Mouse (Mus musculus) left cerebral cortex, postnatal 14 days (tissue): ENCODE results near the gene Ccr1. TPM values are rescaled to one million over a fixed set of nuclear protein-coding genes. Genes with fewer than 3 reads are reported as not detected.
"Not testable (repeated sequence)": the region's sequence is repeated elsewhere in the genome, so short reads cannot be mapped to it uniquely, and the experiment has no call there.

Experiments
- DNase-seq, 2 experiments: peaks; one replicate each; pipeline ENCODE4 v3.0.0; 2021 to 2022; ENCODE audit warnings: low spot score in 2 of 2, mixed read lengths in 1 of 2
- intact Hi-C: fragments of 180-260 bp; cut with DNase I; formaldehyde crosslinking; loops from one replicate; pipeline ENCODE4 v1.15.1; 2025
- total RNA-seq, 2 experiments: library from RNA; stranded (reverse); gene quantifications; 2 replicates each; pipeline ENCODE4 v1.2.3; 2021

Ccr1 gene
- total RNA-seq, 2 experiments from 2014 or later: 0.93 to 1.2 TPM

DNA sequence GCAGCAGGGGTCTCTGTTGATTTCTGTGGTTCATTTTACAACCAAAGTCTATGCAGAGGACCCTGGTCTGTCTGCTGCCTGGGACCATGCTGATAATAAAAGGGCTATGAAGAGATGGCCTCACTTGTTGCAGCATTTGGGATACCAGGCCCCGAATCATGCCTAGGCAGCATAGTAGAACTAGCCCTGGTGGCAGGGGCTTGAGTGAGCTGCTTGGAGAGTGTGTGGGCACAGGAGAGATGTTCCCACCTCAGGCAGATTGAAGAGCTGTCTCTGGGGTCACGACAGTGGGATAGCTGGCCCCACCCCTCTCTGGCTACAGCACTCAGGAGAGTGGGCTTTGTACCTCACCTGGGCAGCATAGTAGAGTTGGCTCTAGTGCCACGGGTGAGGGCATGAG lies 38.0 kb downstream of the Ccr1 start:
- no peak for DNase-seq
- intact Hi-C loops: no loop called here

DNA sequence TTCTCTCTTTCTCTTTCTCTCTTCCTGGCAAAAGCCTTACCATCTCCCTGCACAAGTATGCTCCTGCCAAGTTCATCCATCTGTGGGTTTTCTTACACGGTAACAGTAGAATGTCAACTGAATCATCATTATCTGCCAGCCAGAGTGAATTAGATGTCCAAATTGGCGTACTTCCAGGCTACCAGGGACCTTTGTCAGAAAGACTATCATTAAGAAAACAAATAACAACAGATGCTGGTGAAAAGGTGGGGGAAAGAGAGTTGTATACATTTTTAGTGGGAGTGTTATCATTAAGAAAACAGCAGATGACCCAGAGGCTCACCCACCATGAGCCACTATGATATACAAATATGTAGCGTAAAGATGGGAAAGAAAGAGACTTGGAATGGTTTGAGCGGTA lies 38.6 kb downstream of the Ccr1 start:
- intact Hi-C loops: no loop called here
- DNase-seq: peak in 1 of 2 experiments; percentile 9

DNA sequence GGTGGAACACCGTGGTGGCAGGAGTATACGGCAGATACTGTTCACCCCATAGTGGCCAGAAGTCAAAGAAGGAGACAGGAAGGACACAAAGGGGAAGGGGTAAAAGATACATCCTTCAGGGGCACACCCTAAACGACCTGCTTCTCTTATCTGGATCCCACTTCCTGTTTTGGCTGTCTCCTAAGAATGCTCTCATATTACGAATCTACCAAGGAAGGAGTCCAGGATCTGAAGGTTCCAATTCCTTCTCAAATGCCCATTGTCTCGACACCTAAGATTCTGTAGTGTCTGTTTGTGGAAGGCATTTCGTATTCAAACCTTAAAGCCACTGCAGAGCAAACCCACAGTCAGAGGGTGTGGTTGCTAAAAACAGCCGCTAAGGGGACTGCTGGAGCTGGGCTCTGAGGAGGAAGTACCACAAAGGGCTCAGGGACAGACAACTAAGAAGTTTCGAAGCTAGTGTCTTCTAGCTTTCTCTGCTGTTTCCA lies 39.7 kb downstream of the Ccr1 start:
- intact Hi-C loops: no loop called here
- peak; percentile 11 to 49 for DNase-seq

DNA sequence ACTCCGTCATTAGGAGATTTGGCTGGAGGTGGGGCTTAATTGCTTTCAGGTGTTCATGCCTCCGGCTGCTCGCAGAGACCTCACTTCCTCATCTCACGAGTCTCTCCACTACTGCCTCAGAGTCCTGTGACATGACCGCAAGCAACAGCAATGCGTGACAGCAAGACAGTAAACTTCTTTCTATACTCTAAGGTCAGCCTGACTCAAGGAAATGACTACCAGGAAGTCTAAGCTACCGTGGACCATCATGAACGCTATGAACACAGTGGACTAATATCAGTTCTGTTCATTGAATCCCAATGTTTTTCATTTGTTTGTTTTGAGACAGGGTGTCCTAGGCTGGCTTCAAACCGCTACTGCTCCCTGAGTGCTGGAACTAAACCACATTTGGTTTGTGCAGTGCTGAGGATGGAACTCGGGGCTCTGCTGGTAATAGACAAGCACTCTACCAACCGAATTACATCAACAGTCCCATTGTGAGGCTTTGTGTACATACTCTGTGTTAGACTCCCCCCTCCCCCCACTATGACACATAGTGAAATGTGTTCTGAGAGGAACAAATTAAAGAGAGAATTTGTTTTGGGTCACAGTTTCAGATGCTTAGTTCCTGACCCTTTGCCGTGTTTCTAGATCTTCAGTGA lies 40.3 kb downstream of the Ccr1 start:
- DNase-seq: peak in 1 of 2 experiments; percentile 22
- intact Hi-C loops: no loop called here

DNA sequence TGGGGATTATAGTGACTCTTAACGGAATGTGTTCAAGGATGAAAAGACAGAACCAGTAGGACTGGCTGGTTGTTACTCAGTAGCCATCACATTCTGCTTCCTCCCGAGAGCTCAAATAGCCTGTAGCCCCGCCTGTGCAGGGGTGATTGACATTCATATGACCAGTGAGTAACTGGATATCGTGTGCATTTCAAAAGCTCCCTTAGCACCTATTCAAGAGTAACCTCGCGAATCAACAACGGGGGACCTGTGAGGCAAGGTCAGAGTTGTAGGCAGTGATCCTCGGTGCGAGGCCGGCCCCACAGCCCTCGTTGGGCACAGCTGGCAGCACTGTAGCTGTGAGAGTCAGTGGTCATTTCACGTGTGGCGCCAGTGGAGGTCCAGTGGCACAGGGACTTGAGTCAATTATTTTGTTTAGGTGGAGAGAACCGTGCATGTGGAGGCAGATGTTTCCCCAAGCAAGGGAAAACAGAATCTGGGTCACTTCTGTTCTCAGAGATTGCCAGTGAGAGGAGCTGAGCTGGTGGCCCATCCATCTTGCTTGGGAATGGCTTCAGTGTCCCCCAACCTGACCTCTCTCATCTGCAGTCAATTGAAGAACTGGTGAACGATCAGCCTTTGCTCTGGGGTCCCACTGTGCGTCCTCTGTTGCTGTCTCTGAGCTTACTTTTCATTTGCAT lies 41.1 kb downstream of the Ccr1 start:
- DNase-seq: no peak
- intact Hi-C loops: no loop called here

DNA sequence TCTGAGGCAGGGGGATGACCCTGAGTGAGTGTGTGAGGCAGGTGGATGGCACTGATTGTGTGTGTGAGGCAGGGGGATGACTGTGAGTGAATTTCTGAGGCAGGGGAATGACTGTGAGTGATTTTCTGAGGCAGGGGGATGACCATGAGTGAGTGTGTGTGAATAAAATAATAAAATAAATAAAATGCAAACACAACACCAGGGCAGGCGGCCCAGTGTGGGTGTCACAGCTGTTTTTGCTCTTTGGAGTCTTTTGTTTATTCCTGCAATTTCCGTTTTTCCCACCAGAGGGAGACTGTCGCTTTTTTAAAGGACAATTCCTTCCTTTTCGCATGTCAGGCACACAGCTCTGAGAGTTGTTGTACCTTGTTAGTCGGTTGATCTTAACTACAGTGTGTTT lies 42.5 kb downstream of the Ccr1 start:
- intact Hi-C loops: not testable (repeated sequence)
- DNase-seq: peak; percentile 82

DNA sequence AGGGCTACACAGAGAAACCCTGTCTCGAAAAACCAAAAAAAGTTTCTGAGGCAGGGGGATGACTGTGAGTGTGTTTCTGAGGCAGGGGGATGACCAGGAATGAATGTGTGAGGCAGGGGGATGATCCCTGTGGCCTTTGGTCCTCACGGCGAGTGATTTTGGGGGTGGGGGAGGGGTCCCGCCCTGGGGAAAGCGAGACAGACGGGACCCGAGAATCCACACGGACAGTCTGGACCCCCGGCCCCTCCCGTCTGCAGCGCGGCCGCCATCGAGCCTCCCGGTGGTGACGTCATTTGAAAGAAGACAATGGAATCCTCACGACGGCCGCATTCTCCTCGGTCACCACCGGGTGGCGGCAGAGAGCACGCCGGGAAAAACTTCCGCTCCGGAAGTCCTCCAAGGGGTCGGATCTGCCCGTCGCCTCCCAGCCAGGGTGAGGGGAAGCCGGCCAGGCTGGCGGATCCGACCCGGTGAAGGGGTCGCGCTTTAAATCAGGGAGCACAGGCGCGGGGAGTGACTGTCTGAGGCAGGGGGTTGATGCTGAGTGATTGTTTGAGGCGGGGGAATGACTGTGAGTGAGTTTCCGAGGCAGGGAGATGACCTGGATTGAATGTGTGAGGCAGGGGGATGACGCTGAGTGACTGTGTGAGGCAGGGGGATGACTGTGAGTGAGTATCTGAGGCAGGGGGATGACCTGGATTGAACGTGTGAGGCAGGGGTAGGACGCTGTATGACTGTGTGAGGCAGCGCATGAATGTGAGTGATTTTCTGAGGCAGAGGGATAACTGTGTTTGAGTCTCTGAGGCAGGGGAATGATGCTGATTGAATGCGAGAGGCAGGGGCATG lies 43.2 kb downstream of the Ccr1 start:
- intact Hi-C loops: no loop called here
- peak; percentile 88 to 90 for DNase-seq

DNA sequence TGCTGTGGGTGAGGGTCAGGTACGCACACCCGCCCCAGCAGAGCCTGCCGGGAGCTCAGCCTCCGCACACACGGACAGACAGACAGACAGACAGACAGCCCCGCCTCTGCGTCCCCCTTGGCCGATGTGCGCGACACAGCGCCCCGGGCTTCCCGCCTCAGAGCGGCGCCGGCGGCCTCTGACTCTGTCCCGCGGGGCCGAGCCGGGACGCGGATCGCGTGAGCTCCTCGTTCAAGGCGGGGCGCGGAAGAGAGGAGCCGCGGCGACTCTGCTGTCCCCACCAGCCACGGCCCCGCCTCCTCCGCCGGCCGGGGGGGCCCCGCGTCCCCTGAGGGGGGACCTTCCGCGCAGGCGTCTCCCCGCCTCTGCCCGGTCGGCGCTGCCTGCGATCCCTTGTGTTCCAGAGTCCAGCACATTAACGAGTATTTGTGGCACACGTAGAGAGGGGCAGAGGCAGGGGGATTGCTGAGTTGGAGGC lies 43.9 kb downstream of the Ccr1 start:
- intact Hi-C loops: no loop called here
- peak; percentile 89 to 93 for DNase-seq

DNA sequence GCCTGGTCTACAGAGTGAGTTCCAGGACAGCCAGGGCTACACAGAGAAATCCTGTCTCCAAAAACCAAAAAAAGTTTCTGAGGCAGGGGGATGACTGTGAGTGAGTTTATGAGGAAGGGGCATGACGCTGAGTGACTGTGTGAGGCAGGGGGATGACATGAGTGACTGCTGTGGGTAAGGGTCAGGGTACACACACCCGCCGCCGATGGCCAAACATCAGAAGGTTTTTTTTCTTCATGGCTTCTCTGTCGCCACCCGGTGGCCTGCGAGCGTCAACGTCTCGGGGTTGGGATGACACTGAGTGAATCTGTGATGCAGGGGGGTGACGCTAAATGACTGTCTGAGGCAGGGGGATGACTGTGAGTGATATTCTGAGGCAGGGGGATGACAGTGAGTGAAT lies 44.5 kb downstream of the Ccr1 start:
- intact Hi-C loops: not testable (repeated sequence)
- DNase-seq: peak; percentile 77 to 85

DNA sequence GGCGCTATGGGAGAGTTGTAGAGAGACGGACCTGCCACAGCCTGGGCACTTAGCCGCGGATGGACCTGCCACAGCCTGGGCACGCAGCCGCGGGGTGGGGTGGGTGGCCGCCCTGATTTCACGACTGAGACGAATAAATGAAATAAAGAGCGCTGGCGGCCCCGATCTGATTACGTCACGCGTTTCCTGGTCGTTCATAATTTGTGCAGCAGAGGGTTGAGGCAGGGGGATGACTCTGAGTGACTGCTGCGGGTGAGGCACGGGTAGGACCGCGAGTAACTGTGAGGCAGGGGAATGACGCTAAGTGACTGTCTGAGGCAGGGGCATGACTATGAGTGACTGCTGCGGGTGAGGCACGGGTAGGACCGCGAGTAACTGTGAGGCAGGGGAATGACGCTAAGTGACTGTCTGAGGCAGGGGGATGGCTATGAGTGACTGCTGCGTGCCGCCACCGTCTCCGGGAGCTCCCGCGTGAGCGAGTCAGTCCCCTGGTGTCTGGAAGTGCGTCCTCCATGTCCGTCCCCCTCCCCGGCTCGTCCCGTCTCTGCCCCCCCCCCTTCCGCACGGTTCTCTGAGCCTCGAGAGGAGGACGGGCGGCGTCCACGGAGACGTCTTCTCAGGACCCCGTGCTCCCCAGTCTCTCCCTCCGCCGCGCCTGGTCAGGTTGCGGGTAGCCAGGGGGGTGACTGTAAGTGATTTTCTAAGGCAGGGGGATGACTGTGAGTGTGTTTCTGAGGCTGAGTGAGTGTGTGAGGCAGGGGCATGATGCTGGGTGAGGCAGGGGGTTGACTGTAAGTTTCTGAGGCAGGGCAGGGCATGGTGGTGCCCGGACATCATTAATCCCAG lies 45.1 kb downstream of the Ccr1 start:
- intact Hi-C loops: no loop called here
- DNase-seq: peak; percentile 14 to 58

Other genes with a start within 250 kb of the Ccr1 start
- not detected for gene Cxcr6, start 162.2 kb downstream of the Ccr1 start, total RNA-seq
- 10 to 100 TPM; 22.3 to 25.2 TPM for gene Fyco1, start 116.8 kb downstream of the Ccr1 start, total RNA-seq
- not detected for gene Xcr1, start 106.7 kb downstream of the Ccr1 start, total RNA-seq
- not detected for gene Ccr1l1, start 9.7 kb upstream of the Ccr1 start, total RNA-seq
- gene Ccr3, start 53.3 kb upstream of the Ccr1 start, total RNA-seq: under 1 TPM in 1 of 2 experiments, not detected in 1; 0.11 TPM
- gene Ccr2, start 133.3 kb upstream of the Ccr1 start, total RNA-seq: under 1 TPM; 0.36 to 0.57 TPM
- 10 to 100 TPM; 10.1 to 11.1 TPM for gene Ccr5, start 152.9 kb upstream of the Ccr1 start, total RNA-seq